Mouse (Mus musculus): ENCODE results near the gene Loxl4. TPM values are rescaled to one million over a fixed set of nuclear protein-coding genes. Genes with fewer than 3 reads are reported as not detected.

Gene Loxl4
- total RNA-seq, 2 experiments from 2014 or later = 1.5 to 3.9 TPM

DNA sequence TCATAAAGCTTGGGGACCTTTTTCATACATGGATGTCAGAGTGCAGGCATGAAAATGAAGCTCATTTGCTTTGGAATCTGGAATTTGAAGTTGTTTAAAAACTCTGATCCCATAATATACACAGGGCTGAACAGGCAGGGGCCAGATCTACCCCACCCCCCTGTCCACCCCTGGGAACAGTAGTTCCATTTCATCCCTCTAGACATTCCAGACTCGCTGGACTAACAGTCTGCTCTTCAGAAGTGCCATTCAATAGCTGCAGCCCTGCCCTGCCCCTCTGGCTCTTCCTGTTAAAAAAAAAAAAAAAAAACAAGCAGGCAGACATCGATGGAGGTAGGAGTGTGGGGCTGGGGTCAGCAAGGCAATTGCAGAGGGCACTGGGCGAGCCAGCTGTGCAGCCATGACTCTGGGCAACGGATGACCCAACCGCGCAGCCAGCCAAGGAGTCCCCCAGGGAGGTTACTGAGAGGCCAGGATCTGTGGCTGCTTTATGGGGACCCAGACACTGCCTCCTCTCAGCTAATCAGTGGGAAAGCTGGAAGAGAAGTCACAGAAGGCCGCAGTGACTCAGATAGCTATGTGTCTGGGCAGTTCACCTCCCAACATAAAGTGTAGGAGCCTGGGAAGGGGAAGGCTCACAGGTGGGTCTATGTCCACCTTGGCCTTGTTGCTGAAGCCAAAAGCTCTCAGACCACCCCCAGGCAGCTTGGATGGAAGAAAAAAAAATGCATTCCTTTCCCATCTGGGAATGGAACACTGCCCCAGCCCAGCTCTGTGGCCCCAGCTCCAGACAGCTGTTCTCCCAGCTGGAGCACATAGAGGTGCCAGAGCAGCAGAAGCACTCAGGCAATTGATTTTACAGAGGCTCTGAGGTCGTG lies 26.2 kb upstream of the Loxl4 start:
- peak; percentile 67 for DNase-seq
- intact Hi-C loops (cut with DNase I) = no loop called here
- Histone ChIP-seq H3K4me3 (no peak overlapping the region), H3K27ac (peak overlapping the region; percentile 72)
- no peak for TF ChIP-seq CTCF (IDR thresholded peaks at IDR 0.05)

DNA sequence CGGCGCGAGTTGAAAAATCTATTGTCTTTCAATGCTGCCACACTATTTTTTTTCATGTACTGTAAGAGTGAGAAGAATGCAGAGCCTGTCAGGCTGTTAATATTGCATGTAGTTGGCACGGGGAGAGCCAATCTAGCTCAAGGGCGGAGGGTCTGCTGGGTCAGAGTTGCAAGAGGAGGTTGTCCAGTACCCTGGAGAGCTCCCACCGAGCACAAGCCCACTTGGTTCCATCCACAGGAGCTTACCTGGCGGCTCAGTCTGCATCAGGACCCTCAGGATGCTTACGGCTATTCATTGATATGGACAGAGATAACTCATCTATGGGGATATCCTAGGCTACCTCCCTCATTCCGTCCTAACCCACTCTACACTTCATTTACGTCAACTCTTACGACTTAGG lies 24.0 kb upstream of the Loxl4 start:
- no peak for DNase-seq
- Histone ChIP-seq H3K27ac (no peak overlapping the region), H3K4me3 (no peak overlapping the region)
- intact Hi-C loops (cut with DNase I) = no loop called here
- no peak for TF ChIP-seq CTCF (IDR thresholded peaks at IDR 0.05)

DNA sequence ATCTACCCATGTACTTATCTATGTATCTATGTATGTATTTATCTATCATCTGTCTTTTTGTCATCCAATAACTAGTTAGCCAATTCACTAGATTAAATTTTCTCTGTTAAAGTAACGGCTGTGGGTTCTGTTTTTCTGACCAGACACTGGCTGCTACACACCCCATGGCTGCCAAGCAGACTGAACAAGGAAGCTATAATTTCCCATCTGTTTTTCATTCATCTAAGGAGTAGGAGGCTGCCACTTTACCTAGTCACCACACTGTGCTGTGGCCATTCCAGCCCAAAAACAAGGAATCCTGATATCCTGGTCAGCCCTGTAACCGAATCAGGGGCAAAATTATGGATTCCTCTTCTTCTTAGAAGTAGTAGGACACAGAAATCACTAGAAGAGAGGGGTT lies 21.0 kb upstream of the Loxl4 start:
- Histone ChIP-seq H3K4me3 (no peak overlapping the region), H3K27ac (peak overlapping the region; percentile 74)
- intact Hi-C loops (cut with DNase I) = no loop called here
- DNase-seq = peak; percentile 39
- no peak for TF ChIP-seq CTCF (IDR thresholded peaks at IDR 0.05)

DNA sequence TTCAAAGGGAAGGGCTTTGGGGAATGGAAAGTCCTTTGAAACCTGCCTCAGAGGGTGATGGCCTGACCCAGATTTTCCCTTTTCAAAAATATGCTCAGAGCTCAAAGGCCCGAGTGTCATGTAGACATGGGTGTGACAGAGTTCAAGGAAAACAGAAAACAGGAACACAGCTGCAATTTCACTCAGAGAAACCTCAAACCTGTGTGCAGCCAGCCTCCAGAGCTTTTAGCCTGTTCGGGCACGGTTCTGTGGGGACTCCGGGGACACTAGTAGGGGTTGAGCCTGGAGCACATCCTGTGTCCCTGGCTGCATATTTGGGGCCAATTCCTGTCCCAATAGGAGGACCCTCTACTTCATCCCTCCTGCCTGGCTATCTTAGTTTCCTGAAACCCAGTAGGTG lies 19.7 kb upstream of the Loxl4 start:
- Histone ChIP-seq H3K27ac (peak overlapping the region; percentile 74), H3K4me3 (no peak overlapping the region; the same call in 1 of the 2 replicates)
- no peak for TF ChIP-seq CTCF (IDR thresholded peaks at IDR 0.05)
- peak; percentile 34 for DNase-seq
- intact Hi-C loops (cut with DNase I) = no loop called here

DNA sequence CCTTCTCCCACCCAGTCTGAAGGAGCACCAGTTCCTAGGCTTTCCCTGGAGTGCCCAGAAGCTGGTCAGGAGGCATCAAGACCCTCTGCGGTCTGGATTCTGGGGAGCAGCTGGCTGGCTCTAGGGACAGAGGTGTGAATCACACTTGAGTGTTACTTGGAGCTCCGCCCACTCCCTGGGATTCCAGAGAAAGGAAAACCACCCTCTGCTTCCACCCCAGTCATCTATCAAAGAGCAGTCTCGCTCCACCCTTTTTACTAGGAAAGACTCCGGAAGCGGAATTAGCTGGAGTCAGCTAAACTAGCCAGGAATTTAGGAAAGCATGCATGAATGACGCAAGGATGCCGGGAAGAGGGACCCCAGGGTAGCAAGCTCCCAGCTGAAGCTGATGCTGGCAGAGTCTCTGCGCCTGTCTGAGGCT lies 18.9 kb upstream of the Loxl4 start:
- Histone ChIP-seq H3K27ac (peak overlapping the region; percentile 74), H3K4me3 (peak overlapping the region; percentile 43)
- intact Hi-C loops (cut with DNase I) = no loop called here
- DNase-seq = peak; percentile 66
- TF ChIP-seq CTCF (IDR thresholded peaks at IDR 0.05) = no peak

DNA sequence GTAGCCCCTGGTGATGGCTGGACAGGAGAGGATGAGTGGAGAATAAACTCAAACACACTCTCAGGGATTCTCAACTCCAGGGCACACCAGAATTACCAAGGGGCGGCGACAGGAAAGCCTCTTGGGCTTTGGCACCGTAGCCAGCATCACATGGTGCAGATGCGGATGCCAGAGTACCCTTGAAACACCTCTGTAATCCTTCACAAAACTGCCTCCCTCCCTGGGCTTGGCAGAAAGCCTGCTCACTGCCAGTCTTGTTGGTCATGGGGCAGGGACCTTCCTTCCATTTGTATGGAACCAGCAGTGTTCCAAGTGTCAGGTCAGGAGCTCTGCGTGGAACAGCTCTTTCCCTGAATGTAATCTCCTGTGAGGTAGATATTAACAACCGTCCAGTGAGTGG lies 15.5 kb upstream of the Loxl4 start:
- no peak for DNase-seq
- Histone ChIP-seq H3K27ac (no peak overlapping the region), H3K4me3 (no peak overlapping the region)
- intact Hi-C loops (cut with DNase I) = no loop called here
- TF ChIP-seq CTCF (IDR thresholded peaks at IDR 0.05) = no peak

DNA sequence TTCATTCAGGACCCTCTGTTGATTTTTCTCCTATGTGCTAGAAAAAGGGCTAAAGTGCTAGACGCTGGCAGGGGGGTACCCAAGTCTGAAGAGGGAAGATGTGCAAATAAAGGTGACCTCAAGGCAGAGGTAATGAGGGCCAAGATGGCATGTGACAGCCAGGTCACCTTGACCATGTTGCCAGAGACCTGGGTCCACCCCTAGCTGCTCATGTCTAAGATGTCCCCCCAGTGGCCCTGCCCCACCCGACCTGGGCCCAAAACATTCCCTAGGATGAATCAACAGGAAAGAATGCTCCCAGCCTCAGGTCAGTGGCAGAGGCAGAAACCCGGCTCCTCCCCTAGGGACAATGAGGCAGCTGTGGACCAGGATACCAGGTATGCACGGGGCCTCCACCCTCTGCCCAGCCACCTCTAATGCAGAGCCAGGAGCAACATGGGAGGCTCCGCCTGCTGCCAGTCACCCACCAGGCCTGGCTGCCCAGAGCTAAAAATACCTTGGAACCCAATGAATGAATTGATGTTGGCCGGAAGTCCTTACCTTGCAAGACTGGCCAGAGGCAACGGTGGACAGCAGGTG lies 1.1 kb upstream of the Loxl4 start:
- TF ChIP-seq CTCF (IDR thresholded peaks at IDR 0.05) = no peak
- intact Hi-C loops (cut with DNase I) = no loop called here
- H3K27ac ChIP-seq = peak overlapping the region; percentile 77
- DNase-seq = no peak
- H3K4me3 ChIP-seq = peak overlapping the region; percentile 78; the same call in 1 of the 2 replicates

DNA sequence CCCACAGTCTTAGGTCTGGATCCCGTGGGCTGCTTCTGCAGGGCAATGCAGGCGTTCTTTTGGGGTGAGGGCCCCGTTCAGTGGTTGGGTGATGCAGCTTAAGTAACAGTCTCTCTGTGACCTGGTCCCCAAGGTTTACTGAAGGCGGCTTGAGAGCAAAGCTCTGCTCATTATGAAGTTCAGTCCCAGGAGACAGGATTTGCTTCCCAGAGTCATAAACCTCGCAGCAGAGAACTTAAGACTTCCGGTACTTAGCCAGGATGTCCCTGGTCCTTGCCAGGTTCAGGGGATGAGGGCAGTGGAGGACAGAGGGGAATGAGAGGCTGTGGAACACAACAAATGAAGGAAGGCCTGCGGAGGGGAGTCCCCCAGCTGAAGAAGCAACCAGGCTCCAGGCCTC lies 503 bp upstream of the Loxl4 start:
- peak; percentile 41 for DNase-seq

DNA sequence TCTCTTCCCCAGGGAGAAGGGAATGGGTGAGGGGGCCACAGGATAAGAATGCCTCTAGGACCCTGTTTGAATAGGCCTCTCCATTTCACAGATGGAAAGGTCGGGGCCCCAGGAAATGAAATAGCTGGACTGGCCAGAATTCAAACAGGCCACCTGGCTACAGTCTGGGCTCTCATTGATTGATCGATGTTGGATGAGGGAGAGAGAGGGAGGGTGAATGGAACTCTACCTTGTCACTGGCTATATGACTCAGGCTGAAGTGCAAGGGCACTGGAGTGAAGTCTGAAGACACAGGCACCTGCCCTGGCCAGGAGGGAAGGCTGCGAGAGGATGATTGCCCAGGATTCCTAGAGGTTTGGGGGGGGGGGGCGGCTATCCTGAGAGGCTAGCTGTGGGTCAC lies 867 bp downstream of the Loxl4 start:
- no peak for TF ChIP-seq CTCF (IDR thresholded peaks at IDR 0.05)
- peak overlapping the region; percentile 78 for H3K4me3 ChIP-seq
- H3K27ac ChIP-seq = 0 out of 2 replicates have a peak overlapping the region, but pooled peaks have one; percentile 77
- intact Hi-C loops (cut with DNase I) = no loop called here
- DNase-seq = no peak

More for the DNA sequence above, 503 bp upstream of the Loxl4 start:
- Histone ChIP-seq H3K4me3 (peak overlapping the region; percentile 78), H3K27ac (peak overlapping the region; percentile 77)
- no peak for TF ChIP-seq CTCF (IDR thresholded peaks at IDR 0.05)
- intact Hi-C loops (cut with DNase I) = no loop called here

DNA sequence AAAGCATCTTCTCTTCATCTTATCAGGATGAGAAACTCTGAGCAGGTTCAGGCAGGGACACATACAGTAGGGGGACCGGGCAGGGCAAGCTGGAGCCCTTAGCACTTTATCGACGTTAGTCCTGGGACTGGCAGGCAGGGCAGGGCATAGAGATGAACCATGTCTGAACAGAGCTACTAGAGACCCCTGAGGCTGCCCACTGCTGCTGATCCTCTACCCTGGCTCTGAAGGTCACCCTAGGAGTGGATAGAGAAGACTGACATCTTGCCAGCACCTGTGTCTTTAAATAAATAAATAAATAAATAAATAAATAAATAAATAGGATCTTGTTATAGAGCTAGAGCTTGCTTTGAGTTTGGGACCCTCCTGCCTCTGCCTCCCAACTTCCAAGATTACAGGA lies 2.9 kb downstream of the Loxl4 start:
- intact Hi-C loops (cut with DNase I) = no loop called here
- Histone ChIP-seq H3K4me3 (no peak overlapping the region), H3K27ac (no peak overlapping the region)
- TF ChIP-seq CTCF (IDR thresholded peaks at IDR 0.05) = no peak
- no peak for DNase-seq

DNA sequence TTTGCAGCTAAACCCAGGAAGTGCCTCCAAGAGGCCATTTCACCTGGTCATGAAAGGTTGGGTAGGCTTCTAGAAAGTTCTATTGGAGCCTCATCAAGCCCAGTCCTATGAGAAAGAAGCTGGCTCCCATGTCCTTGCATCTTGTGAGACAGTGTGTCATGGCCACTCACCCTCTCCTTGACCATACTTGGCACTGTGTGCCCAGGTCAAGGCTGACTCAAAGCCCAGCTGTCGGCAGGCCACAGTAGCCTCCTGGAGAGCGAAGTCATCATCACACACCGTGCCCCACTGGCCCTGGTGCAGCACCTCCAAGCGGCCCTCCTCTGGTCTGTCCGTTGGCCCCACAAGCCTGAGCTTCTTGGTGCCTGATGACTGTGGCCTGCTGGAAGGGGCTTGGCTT lies 4.5 kb downstream of the Loxl4 start:
- TF ChIP-seq CTCF (IDR thresholded peaks at IDR 0.05) = no peak
- no peak overlapping the region for H3K27ac ChIP-seq
- no peak overlapping the region for H3K4me3 ChIP-seq
- DNase-seq = no peak
- intact Hi-C loops (cut with DNase I) = no loop called here

DNA sequence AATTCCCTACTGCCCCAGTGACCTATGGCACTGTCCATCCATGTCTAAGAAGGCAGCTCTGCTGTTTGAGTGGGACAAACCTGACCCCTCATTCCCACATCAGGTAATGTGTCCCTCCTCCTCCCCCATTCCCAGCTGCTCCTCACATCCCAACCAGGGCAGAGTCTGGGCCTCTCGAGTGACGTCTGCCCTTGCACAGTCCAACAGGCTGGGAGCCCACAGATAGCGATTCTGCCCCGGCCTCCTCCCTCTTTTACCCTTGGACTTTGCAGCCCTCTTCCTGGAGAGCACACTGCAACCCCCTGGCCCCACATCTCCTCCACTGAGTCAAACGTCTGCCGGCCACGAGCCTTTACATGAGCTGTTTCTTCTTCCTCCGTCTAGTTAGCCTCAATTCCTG lies 10.0 kb downstream of the Loxl4 start:
- Histone ChIP-seq H3K4me3 (no peak overlapping the region), H3K27ac (no peak overlapping the region)
- intact Hi-C loops (cut with DNase I) = no loop called here
- DNase-seq = no peak
- no peak for TF ChIP-seq CTCF (IDR thresholded peaks at IDR 0.05)

DNA sequence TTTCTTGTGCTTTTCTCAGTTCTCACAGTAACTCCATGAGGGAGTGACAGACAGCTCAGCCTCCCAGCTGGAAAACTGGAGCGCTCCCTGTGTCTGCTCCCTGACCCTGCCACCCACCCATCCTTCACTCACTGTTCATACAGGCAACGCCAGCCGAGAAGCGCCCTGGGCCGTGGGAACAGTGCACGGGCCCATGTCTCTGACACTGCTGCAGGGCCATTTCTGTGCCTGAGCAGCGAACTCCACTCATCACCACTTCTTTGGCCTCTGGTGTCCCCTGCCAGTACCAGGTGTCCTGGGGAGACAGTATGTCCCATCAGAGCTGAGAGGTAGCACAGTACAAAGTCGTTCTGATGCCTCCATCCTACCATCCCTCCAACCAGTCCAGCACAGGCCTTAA lies 10.6 kb downstream of the Loxl4 start:
- no peak for DNase-seq
- no peak overlapping the region for H3K4me3 ChIP-seq
- intact Hi-C loops (cut with DNase I) = no loop called here
- TF ChIP-seq CTCF (IDR thresholded peaks at IDR 0.05) = no peak
- H3K27ac ChIP-seq = no peak overlapping the region

All from gastrocnemius, adult 2 months (tissue).